Mouse (Mus musculus): ENCODE measurements around the gene H2-T22.
"Not testable (repeated sequence)": the region's sequence is repeated elsewhere in the genome, so short reads cannot be mapped to it uniquely, and the experiment has no call there.

H2-T22 gene

GRCm38 (mm10) chr17:36028879-36029619 lies 13.5 kb downstream of the H2-T22 start:
- DNase-seq, result no peak

GRCm38 (mm10) chr17:36027663-36028062 lies 14.9 kb downstream of the H2-T22 start:
- no peak for DNase-seq

- DNase-seq, result no peak
These were observed 16.6 kb downstream of the H2-T22 start for GRCm38 (mm10) chr17:36025901-36026300.

GRCm38 (mm10) chr17:36025197-36025596 lies 17.4 kb downstream of the H2-T22 start:
- DNase-seq, result no peak

GRCm38 (mm10) chr17:36023710-36024654 lies 18.6 kb downstream of the H2-T22 start:
- peak; percentile 39 to 52 for DNase-seq

GRCm38 (mm10) chr17:36022922-36023321 lies 19.6 kb downstream of the H2-T22 start:
- DNase-seq, result no peak

- no peak for DNase-seq
These were observed 20.4 kb downstream of the H2-T22 start for GRCm38 (mm10) chr17:36022098-36022497.

- no peak for DNase-seq
These were observed 21.2 kb downstream of the H2-T22 start for GRCm38 (mm10) chr17:36021309-36021708.

GRCm38 (mm10) chr17:36020191-36021073 lies 22.1 kb downstream of the H2-T22 start, which contains the start of gene H2-T24:
H2-T24 (minus strand) TSS chr17:36020560.
- DNase-seq, result peak; percentile 84 to 88

GRCm38 (mm10) chr17:36019519-36019918 lies 23.0 kb downstream of the H2-T22 start:
- DNase-seq, result no peak

- DNase-seq, result peak; percentile 25 to 48
These were observed 23.6 kb downstream of the H2-T22 start for GRCm38 (mm10) chr17:36018979-36019378.

- DNase-seq, result no peak
These were observed 25.5 kb downstream of the H2-T22 start for GRCm38 (mm10) chr17:36017046-36017445.

GRCm38 (mm10) chr17:36014977-36015376 lies 27.6 kb downstream of the H2-T22 start:
- DNase-seq, result no peak

- DNase-seq, result not testable (repeated sequence)
These were observed 38.1 kb downstream of the H2-T22 start for GRCm38 (mm10) chr17:36004409-36004808.

- DNase-seq, result no peak
These were observed 39.2 kb downstream of the H2-T22 start for GRCm38 (mm10) chr17:36003331-36003730.

- no peak for DNase-seq
These were observed 40.6 kb downstream of the H2-T22 start for GRCm38 (mm10) chr17:36001966-36002365.

- DNase-seq, result no peak
These were observed 41.2 kb downstream of the H2-T22 start for GRCm38 (mm10) chr17:36001121-36001897.

GRCm38 (mm10) chr17:36000349-36000748 lies 42.2 kb downstream of the H2-T22 start:
- no peak for DNase-seq

- no peak for DNase-seq
These were observed 43.2 kb downstream of the H2-T22 start for GRCm38 (mm10) chr17:35999356-35999755.

GRCm38 (mm10) chr17:35998545-35999305 lies 43.8 kb downstream of the H2-T22 start:
- DNase-seq, result no peak
